Mouse (Mus musculus) embryo, embryonic 10.5 days (tissue): ENCODE measurements at regions not wholly inside any gene's neighbourhood (a gene's known extent, or its start where the extent isn't known, plus 50 kb on each side); places are given as distances from the start of the nearest gene placed in this dataset.
"Not testable (repeated sequence)": the region's sequence is repeated elsewhere in the genome, so short reads cannot be mapped to it uniquely, and the experiment has no call there.

Experiments used
- DNase-seq: peaks from one replicate; pipeline ENCODE4 v3.0.0-alpha.2; 2015; ENCODE audit warnings: low spot score

- DNase-seq, result peak; percentile 62
Measured at GRCm38 (mm10) chr13:27945062-27945461, 71.0 kb upstream of the Prl4a1 start.

- not testable (repeated sequence) for DNase-seq
Measured at GRCm38 (mm10) chr13:27960421-27960820, 55.6 kb upstream of the Prl4a1 start.

GRCm38 (mm10) chr13:27962381-27962780, 53.6 kb upstream of the Prl4a1 start:
- not testable (repeated sequence) for DNase-seq

GRCm38 (mm10) chr13:27966021-27966420, 50.0 kb upstream of the Prl4a1 start:
- DNase-seq, result not testable (repeated sequence)
